Mouse (Mus musculus) small intestine, adult 2 months (tissue): ENCODE data around the gene Hoxb4. TPM values are rescaled to one million over a fixed set of nuclear protein-coding genes. Genes with fewer than 3 reads are reported as not detected.

ENCODE experiments used
- H3K27ac ChIP-seq: fragments of 200-500 bp; 2 replicates; pipeline ENCODE4 v1.5.1; 2012; ENCODE audit warnings: low read depth, low read length, control low read depth, inconsistent platforms; ENCODE audit not compliant: insufficient read depth
- H3K27me3 ChIP-seq: fragments of 200-500 bp; 2 replicates; pipeline ENCODE4 v1.6.1; 2012; ENCODE audit warnings: mild to moderate bottlenecking, moderate library complexity, low read length, inconsistent platforms; ENCODE audit not compliant: control insufficient read depth, insufficient read depth
- H3K36me3 ChIP-seq: fragments of 200-500 bp; 2 replicates; pipeline ENCODE4 v1.6.1; 2012; ENCODE audit warnings: mild to moderate bottlenecking, low read length, control low read depth, inconsistent platforms; ENCODE audit not compliant: control insufficient read depth, insufficient read depth
- H3K4me1 ChIP-seq: fragments of 200-500 bp; 2 replicates; pipeline ENCODE4 v1.6.1; 2012; ENCODE audit warnings: low read length, inconsistent platforms, mixed read lengths; ENCODE audit not compliant: control insufficient read depth, insufficient read depth, insufficient read length
- H3K4me3 ChIP-seq: fragments of 200-500 bp; 2 replicates; pipeline ENCODE4 v1.5.1; 2012; ENCODE audit warnings: low read depth, mild to moderate bottlenecking, control low read depth, inconsistent platforms, low read length, moderate library complexity
- CTCF ChIP-seq: fragments of 200-500 bp; IDR thresholded peaks from 2 replicates; pipeline ENCODE4 v1.5.1; 2012; ENCODE audit warnings: low read depth, mild to moderate bottlenecking, control low read depth, inconsistent platforms, low read length, moderate library complexity, mixed read lengths; ENCODE audit not compliant: insufficient replicate concordance, insufficient read length; ENCODE audit errors: extremely low read depth
- POLR2A ChIP-seq: fragments of 200-500 bp; IDR thresholded peaks from 2 replicates; pipeline ENCODE4 v1.6.1; 2012; ENCODE audit warnings: low read depth, mild to moderate bottlenecking, control low read depth, inconsistent platforms, low read length, moderate library complexity
- WGBS: fragments of 180-500 bp; shearing (Covaris S2); methylation state at CpG from one replicate; pipeline ENCODE4 v1.1.7; 2018; 5-methylcytosine and 5-hydroxymethylcytosine counted together
- polyA plus RNA-seq: library from polyadenylated mRNA; depleted of rRNA; stranded (reverse); fragments of >200 nt; gene quantifications from 2 replicates; pipeline ENCODE4 v1.2.3, GENCODE M21; 2012

The Hoxb4 gene
- polyA plus RNA-seq, 1 experiment, result 2.9 TPM

- Histone ChIP-seq H3K36me3 (no peaks in the 10 kb centered on the region), H3K27me3 (no peaks in the 10 kb centered on the region; the same call in none of the 2 replicates), H3K4me1 (no peaks in the 10 kb centered on the region; the same call in 1 of the 2 replicates), H3K27ac (peak overlapping the region; percentile 32), H3K4me3 (no peak overlapping the region)
- WGBS, result 19% methylated on average over 8 of the region's 8 CpGs
- TF ChIP-seq CTCF, result no peak
- TF ChIP-seq POLR2A, result no peak
Observed at GRCm38 (mm10) chr11:96332105-96332504, 14.0 kb downstream of the Hoxb4 start.

- 27% methylated on average over 35 of the region's 35 CpGs for WGBS
- no peaks in the 10 kb centered on the region for H3K36me3 ChIP-seq
- H3K4me1 ChIP-seq, result no peaks in the 10 kb centered on the region; the same call in 1 of the 2 replicates
- H3K4me3 ChIP-seq, result peak overlapping the region; percentile 49
- TF ChIP-seq CTCF (no peak), POLR2A (no peak)
- H3K27me3 ChIP-seq, result no peaks in the 10 kb centered on the region; the same call in none of the 2 replicates
- peak overlapping the region; percentile 25 for H3K27ac ChIP-seq
Observed at GRCm38 (mm10) chr11:96332618-96333032, 14.6 kb downstream of the Hoxb4 start.

GRCm38 (mm10) chr11:96333241-96334001, 15.4 kb downstream of the Hoxb4 start:
- H3K4me1 ChIP-seq, result no peaks in the 10 kb centered on the region; the same call in 1 of the 2 replicates

GRCm38 (mm10) chr11:96334002-96334364, 15.9 kb downstream of the Hoxb4 start:
- H3K4me3 ChIP-seq, result no peak overlapping the region
- no peaks in the 10 kb centered on the region for H3K36me3 ChIP-seq
- H3K4me1 ChIP-seq, result no peaks in the 10 kb centered on the region; the same call in 1 of the 2 replicates
- 40% methylated on average over 2 of the region's 2 CpGs for WGBS
- 0 out of 2 replicates have a peak overlapping the region, but pooled peaks have one; percentile 8 for H3K27ac ChIP-seq
- H3K27me3 ChIP-seq, result peaks cover 2% of the 10 kb centered on the region
- TF ChIP-seq POLR2A (no peak), CTCF (no peak)

More at GRCm38 (mm10) chr11:96333241-96334001, 15.4 kb downstream of the Hoxb4 start:
- 27% methylated on average over 17 of the region's 17 CpGs for WGBS
- no peaks in the 10 kb centered on the region; the same call in none of the 2 replicates for H3K27me3 ChIP-seq
- TF ChIP-seq POLR2A, result no peak
- TF ChIP-seq CTCF, result no peak
- peak overlapping the region; percentile 25 for H3K27ac ChIP-seq
- peak overlapping the region; percentile 49 for H3K4me3 ChIP-seq
- no peaks in the 10 kb centered on the region for H3K36me3 ChIP-seq

GRCm38 (mm10) chr11:96334998-96335397, 16.9 kb downstream of the Hoxb4 start:
- no peak overlapping the region for H3K27ac ChIP-seq
- H3K27me3 ChIP-seq, result peaks cover 3% of the 10 kb centered on the region
- H3K4me3 ChIP-seq, result no peak overlapping the region
- WGBS, result 25% methylated on average over 3 of the region's 3 CpGs
- no peak for TF ChIP-seq CTCF
- no peak for TF ChIP-seq POLR2A
- no peaks in the 10 kb centered on the region; the same call in 1 of the 2 replicates for H3K4me1 ChIP-seq
- H3K36me3 ChIP-seq, result no peaks in the 10 kb centered on the region

- TF ChIP-seq POLR2A, result no peak
- TF ChIP-seq CTCF, result no peak
- WGBS, result 27% methylated on average over 2 of the region's 2 CpGs
- Histone ChIP-seq H3K36me3 (no peaks in the 10 kb centered on the region), H3K27ac (no peak overlapping the region), H3K4me3 (no peak overlapping the region), H3K4me1 (peaks cover 2% of the 10 kb centered on the region; the same call in 1 of the 2 replicates), H3K27me3 (peaks cover 13% of the 10 kb centered on the region)
Observed at GRCm38 (mm10) chr11:96336597-96336996, 18.5 kb downstream of the Hoxb4 start.

- TF ChIP-seq POLR2A (no peak), CTCF (no peak)
- H3K36me3 ChIP-seq, result no peaks in the 10 kb centered on the region
- no peak overlapping the region for H3K27ac ChIP-seq
- WGBS, result 50% methylated on average over 6 of the region's 6 CpGs
- peaks cover 18% of the 10 kb centered on the region for H3K27me3 ChIP-seq
- peaks cover 2% of the 10 kb centered on the region; the same call in 1 of the 2 replicates for H3K4me1 ChIP-seq
- H3K4me3 ChIP-seq, result no peak overlapping the region
Observed at GRCm38 (mm10) chr11:96337026-96337425, 19.0 kb downstream of the Hoxb4 start.
